Mouse (Mus musculus): ENCODE measurements at regions not wholly inside any gene's neighbourhood (a gene's known extent, or its start where the extent isn't known, plus 50 kb on each side); places are given as distances from the start of the nearest gene placed in this dataset.

GRCm38 (mm10) chr13:90810011-90810410 lies 95.1 kb downstream of the Atp6ap1l start:
- Histone ChIP-seq H3K79me2 (ENCODE audit: control insufficient read depth, insufficient read depth) (no peaks in the 10 kb centered on the region), H3K4me2 (ENCODE audit: low read depth) (no peak overlapping the region), H3K36me3 (ENCODE audit: control insufficient read depth, insufficient read depth) (no peaks in the 10 kb centered on the region), H3ac (ENCODE audit: control insufficient read depth, insufficient read length) (no peak overlapping the region), H3K4me3 (no peak overlapping the region), H3K27me3 (ENCODE audit: control insufficient read depth, insufficient read depth, insufficient read length) (no peaks in the 10 kb centered on the region)
- TF ChIP-seq MAX (IDR thresholded peaks at IDR 0.05; ENCODE audit: low read depth) (no peak), SRF (IDR thresholded peaks at IDR 0.05; ENCODE audit: control insufficient read depth, insufficient read length, low read depth) (no peak), TCF3 (IDR thresholded peaks at IDR 0.05; ENCODE audit: insufficient read length, low read depth) (no peak), E2F4 (IDR thresholded peaks at IDR 0.05; ENCODE audit: insufficient read depth) (no peak), MYOG (IDR thresholded peaks at IDR 0.05; ENCODE audit: control insufficient read depth in 1 of 3, insufficient read depth in 1 of 3, insufficient read length in 2 of 3, low read depth in 2 of 3) (no peak), MYOD1 (IDR thresholded peaks at IDR 0.05; ENCODE audit: control insufficient read depth in 1 of 3, insufficient read length in 2 of 3, low read depth in 2 of 3) (no peak), CEBPB (IDR thresholded peaks at IDR 0.05; ENCODE audit: insufficient read depth, poor library complexity, severe bottlenecking) (no peak), POLR2AphosphoS2 (IDR thresholded peaks at IDR 0.05; ENCODE audit: insufficient read length, low read depth) (no peak), REST (IDR thresholded peaks at IDR 0.05; ENCODE audit: insufficient read depth, insufficient read length) (no peak), TCF12 (IDR thresholded peaks at IDR 0.05; ENCODE audit: insufficient read depth, poor library complexity, severe bottlenecking) (no peak), POLR2A (IDR thresholded peaks at IDR 0.05; ENCODE audit: insufficient read length, low read depth) (no peak), USF1 (IDR thresholded peaks at IDR 0.05; ENCODE audit: low read depth) (no peak)

GRCm38 (mm10) chr13:90799641-90800040 lies 105.5 kb downstream of the Atp6ap1l start:
- H3K4me3 ChIP-seq: no peak overlapping the region
- H3K4me2 ChIP-seq (ENCODE audit: low read depth): peak overlapping the region; percentile 42
- H3K27me3 ChIP-seq (ENCODE audit: control insufficient read depth, insufficient read depth, insufficient read length): no peaks in the 10 kb centered on the region
- TF ChIP-seq E2F4 (IDR thresholded peaks at IDR 0.05; ENCODE audit: insufficient read depth) (no peak), USF1 (IDR thresholded peaks at IDR 0.05; ENCODE audit: low read depth) (no peak), TCF3 (IDR thresholded peaks at IDR 0.05; ENCODE audit: insufficient read length, low read depth) (no peak), MYOG (IDR thresholded peaks at IDR 0.05; ENCODE audit: control insufficient read depth in 1 of 3, insufficient read depth in 1 of 3, insufficient read length in 2 of 3, low read depth in 2 of 3) (no peak), MYOD1 (IDR thresholded peaks at IDR 0.05; ENCODE audit: control insufficient read depth in 1 of 3, insufficient read length in 2 of 3, low read depth in 2 of 3) (no peak), POLR2A (IDR thresholded peaks at IDR 0.05; ENCODE audit: insufficient read length, low read depth) (no peak), MAX (IDR thresholded peaks at IDR 0.05; ENCODE audit: low read depth) (no peak), CEBPB (IDR thresholded peaks at IDR 0.05; ENCODE audit: insufficient read depth, poor library complexity, severe bottlenecking) (no peak), SRF (IDR thresholded peaks at IDR 0.05; ENCODE audit: control insufficient read depth, insufficient read length, low read depth) (no peak), POLR2AphosphoS2 (IDR thresholded peaks at IDR 0.05; ENCODE audit: insufficient read length, low read depth) (no peak), REST (IDR thresholded peaks at IDR 0.05; ENCODE audit: insufficient read depth, insufficient read length) (no peak), TCF12 (IDR thresholded peaks at IDR 0.05; ENCODE audit: insufficient read depth, poor library complexity, severe bottlenecking) (no peak)
- H3K79me2 ChIP-seq (ENCODE audit: control insufficient read depth, insufficient read depth): no peaks in the 10 kb centered on the region
- H3K36me3 ChIP-seq (ENCODE audit: control insufficient read depth, insufficient read depth): no peaks in the 10 kb centered on the region
- H3ac ChIP-seq (ENCODE audit: control insufficient read depth, insufficient read length): no peak overlapping the region

- H3K79me2 ChIP-seq (ENCODE audit: control insufficient read depth, insufficient read depth): no peaks in the 10 kb centered on the region
- TF ChIP-seq CEBPB (IDR thresholded peaks at IDR 0.05; ENCODE audit: insufficient read depth, poor library complexity, severe bottlenecking) (no peak), REST (IDR thresholded peaks at IDR 0.05; ENCODE audit: insufficient read depth, insufficient read length) (no peak), USF1 (IDR thresholded peaks at IDR 0.05; ENCODE audit: low read depth) (no peak), TCF12 (IDR thresholded peaks at IDR 0.05; ENCODE audit: insufficient read depth, poor library complexity, severe bottlenecking) (peak; percentile 52), POLR2AphosphoS2 (IDR thresholded peaks at IDR 0.05; ENCODE audit: insufficient read length, low read depth) (no peak), MYOD1 (IDR thresholded peaks at IDR 0.05; ENCODE audit: control insufficient read depth in 1 of 3, insufficient read length in 2 of 3, low read depth in 2 of 3) (peak in 1 of 3 experiments; percentile 12), MYOG (IDR thresholded peaks at IDR 0.05; ENCODE audit: control insufficient read depth in 1 of 3, insufficient read depth in 1 of 3, insufficient read length in 2 of 3, low read depth in 2 of 3) (no peak)
- H3K27me3 ChIP-seq (ENCODE audit: control insufficient read depth, insufficient read depth, insufficient read length): no peaks in the 10 kb centered on the region
- no peak overlapping the region for H3K4me3 ChIP-seq
- H3K4me2 ChIP-seq (ENCODE audit: low read depth): peak overlapping the region; percentile 42
- H3K36me3 ChIP-seq (ENCODE audit: control insufficient read depth, insufficient read depth): no peaks in the 10 kb centered on the region
- no peak overlapping the region for H3ac ChIP-seq (ENCODE audit: control insufficient read depth, insufficient read length)
These were observed 106.2 kb downstream of the Atp6ap1l start for GRCm38 (mm10) chr13:90798791-90799542.

GRCm38 (mm10) chr13:90798381-90798780 lies 106.8 kb downstream of the Atp6ap1l start:
- Histone ChIP-seq H3ac (ENCODE audit: control insufficient read depth, insufficient read length) (no peak overlapping the region), H3K4me2 (ENCODE audit: low read depth) (peak overlapping the region; percentile 52), H3K27me3 (ENCODE audit: control insufficient read depth, insufficient read depth, insufficient read length) (no peaks in the 10 kb centered on the region), H3K4me3 (no peak overlapping the region), H3K79me2 (ENCODE audit: control insufficient read depth, insufficient read depth) (no peaks in the 10 kb centered on the region), H3K36me3 (ENCODE audit: control insufficient read depth, insufficient read depth) (no peaks in the 10 kb centered on the region)
- TF ChIP-seq USF1 (IDR thresholded peaks at IDR 0.05; ENCODE audit: low read depth): no peak
- no peak for TF ChIP-seq MYOG (IDR thresholded peaks at IDR 0.05; ENCODE audit: control insufficient read depth in 1 of 3, insufficient read depth in 1 of 3, insufficient read length in 2 of 3, low read depth in 2 of 3)
- TF ChIP-seq POLR2AphosphoS2 (IDR thresholded peaks at IDR 0.05; ENCODE audit: insufficient read length, low read depth): no peak
- no peak for TF ChIP-seq TCF12 (IDR thresholded peaks at IDR 0.05; ENCODE audit: insufficient read depth, poor library complexity, severe bottlenecking)
- TF ChIP-seq E2F4 (IDR thresholded peaks at IDR 0.05; ENCODE audit: insufficient read depth): no peak
- no peak for TF ChIP-seq REST (IDR thresholded peaks at IDR 0.05; ENCODE audit: insufficient read depth, insufficient read length)
- no peak for TF ChIP-seq CEBPB (IDR thresholded peaks at IDR 0.05; ENCODE audit: insufficient read depth, poor library complexity, severe bottlenecking)
- no peak for TF ChIP-seq MYOD1 (IDR thresholded peaks at IDR 0.05; ENCODE audit: control insufficient read depth in 1 of 3, insufficient read length in 2 of 3, low read depth in 2 of 3)
- TF ChIP-seq SRF (IDR thresholded peaks at IDR 0.05; ENCODE audit: control insufficient read depth, insufficient read length, low read depth): no peak
- TF ChIP-seq POLR2A (IDR thresholded peaks at IDR 0.05; ENCODE audit: insufficient read length, low read depth): no peak
- TF ChIP-seq TCF3 (IDR thresholded peaks at IDR 0.05; ENCODE audit: insufficient read length, low read depth): no peak
- TF ChIP-seq MAX (IDR thresholded peaks at IDR 0.05; ENCODE audit: low read depth): no peak
